Mouse (Mus musculus) lung, postnatal 25 days (tissue): ENCODE measurements at regions not wholly inside any gene's neighbourhood (a gene's known extent, or its start where the extent isn't known, plus 50 kb on each side); places are given as distances from the start of the nearest gene placed in this dataset.
A peak's percentile ranks its signal among the peaks of the same experiment; 100 is the strongest.

Experiments used
- DNase-seq: peaks from one replicate; pipeline ENCODE4 v3.0.0; 2022; ENCODE audit warnings: low spot score

DNA sequence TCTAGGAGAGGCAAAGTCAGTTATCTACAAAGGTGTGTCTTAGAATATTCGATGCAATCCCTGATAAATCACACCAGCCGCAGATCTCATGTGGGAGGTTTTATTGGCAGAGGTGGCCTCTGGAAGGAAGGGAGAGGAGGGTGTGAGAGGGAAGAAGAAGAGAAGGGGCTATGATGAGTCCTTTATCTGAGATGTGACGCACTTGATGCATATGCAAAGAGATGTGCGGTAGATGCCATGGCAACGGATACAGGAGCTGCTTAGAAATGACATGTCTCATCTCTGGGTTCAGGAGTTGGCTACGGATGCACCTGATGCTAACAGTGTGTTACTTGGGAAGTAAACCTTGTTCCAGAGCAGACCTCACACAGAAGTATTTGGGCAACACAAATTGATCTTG, 718.6 kb upstream of the Gm21961 start:
- DNase-seq = no peak

DNA sequence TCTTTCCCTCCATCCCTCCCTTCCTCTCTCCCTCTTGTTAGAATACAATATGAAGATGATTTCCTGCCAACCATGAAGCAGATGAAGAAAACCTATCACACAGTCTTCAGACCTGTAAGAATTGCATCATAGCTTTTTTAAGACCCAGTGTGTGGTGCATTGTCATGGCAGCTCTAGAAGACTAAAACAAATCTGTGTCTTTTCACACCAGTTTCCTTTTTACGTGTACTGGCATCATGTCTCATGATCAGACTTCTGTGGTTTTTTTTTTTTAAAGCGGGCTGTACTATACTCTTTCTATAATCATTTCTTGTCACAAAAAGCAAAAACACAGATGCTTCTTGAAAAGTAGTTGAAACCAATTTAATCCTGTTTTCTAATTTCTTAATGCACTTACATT, 716.6 kb upstream of the Gm21961 start:
- DNase-seq = no peak

DNA sequence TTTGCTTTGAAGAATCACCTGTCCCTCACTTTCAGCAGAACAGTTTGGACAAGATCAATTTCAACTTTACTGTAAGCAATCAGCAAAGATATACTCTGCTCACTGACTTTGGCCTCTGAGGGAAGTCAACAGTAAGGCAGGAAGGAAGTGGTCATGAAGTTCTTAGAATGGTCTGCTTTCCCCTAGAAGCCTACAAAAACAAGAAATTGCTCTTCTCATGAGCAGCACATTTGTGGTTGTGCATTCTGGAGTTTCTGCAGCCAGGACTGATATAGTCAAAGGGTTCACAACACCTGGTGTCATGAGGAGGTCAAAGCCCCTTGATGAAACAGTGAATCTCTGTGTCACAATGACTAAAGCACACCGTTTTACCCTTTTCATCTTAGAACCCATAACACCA, 712.4 kb upstream of the Gm21961 start:
- DNase-seq = peak; percentile 10

DNA sequence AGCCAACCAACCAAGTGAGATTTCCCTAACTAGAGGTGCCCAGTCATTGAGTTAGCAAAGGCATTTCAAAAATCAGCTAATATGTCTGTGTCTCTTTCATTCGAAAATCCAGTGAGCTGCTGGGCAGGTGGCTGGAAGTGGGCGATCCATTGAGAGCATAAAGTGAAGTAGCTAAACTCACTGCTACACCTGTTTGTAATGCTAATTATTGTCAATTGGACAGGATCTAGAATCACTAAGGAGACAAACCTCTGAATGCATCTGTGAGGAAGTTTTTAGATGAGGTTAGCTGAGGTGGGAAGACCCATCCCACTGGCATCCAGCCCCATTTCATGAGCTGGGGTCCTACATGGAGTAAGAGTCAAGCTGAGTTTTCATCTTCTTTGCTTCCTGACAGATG, 711.6 kb upstream of the Gm21961 start:
- DNase-seq = no peak

DNA sequence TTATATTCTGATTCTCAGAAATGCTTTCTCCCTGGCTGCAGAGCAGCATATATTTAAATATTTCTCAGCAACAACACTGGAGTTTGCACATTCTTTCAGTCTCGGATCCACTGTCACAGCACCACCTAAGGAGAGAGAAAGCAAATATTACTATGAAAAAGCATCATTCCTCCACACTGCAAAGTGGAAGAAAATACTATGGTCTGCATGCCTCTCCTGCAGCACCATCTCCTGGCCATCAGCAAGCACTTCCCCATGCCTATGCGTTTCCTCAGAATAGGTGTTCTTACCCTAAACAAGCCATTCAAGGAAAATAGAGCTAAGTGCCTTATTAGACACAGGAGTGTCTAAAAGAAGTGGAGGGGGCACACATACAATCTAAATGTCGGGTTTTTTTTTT, 688.9 kb upstream of the Gm21961 start:
- DNase-seq = no peak

GRCm38 (mm10) chr15:65701510-65701909, 686.8 kb upstream of the Gm21961 start:
- DNase-seq = no peak

DNA sequence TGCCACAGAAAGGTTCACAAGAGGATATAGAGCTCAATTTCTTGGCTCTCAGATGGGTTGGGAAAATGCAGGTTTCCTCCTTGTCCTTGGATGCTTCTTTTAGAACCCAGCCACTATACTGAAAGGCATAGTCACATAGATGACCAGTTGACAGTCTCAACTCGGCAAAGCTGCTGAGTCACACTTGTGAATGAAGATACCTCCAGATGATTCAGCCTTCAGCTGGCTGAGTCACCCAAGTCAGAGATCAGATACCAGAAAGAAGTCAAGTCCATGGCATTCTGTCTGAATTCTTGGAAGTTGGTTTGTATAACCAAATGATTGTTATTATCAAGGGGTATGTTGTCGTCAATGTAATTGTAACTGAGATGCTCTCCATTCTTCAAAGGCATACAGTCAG, 683.9 kb upstream of the Gm21961 start:
- DNase-seq = no peak
